Mouse (Mus musculus): ENCODE data around the gene Dync1li1.
"Not testable (repeated sequence)": the region's sequence is repeated elsewhere in the genome, so short reads cannot be mapped to it uniquely, and the experiment has no call there.

The Dync1li1 gene

DNA sequence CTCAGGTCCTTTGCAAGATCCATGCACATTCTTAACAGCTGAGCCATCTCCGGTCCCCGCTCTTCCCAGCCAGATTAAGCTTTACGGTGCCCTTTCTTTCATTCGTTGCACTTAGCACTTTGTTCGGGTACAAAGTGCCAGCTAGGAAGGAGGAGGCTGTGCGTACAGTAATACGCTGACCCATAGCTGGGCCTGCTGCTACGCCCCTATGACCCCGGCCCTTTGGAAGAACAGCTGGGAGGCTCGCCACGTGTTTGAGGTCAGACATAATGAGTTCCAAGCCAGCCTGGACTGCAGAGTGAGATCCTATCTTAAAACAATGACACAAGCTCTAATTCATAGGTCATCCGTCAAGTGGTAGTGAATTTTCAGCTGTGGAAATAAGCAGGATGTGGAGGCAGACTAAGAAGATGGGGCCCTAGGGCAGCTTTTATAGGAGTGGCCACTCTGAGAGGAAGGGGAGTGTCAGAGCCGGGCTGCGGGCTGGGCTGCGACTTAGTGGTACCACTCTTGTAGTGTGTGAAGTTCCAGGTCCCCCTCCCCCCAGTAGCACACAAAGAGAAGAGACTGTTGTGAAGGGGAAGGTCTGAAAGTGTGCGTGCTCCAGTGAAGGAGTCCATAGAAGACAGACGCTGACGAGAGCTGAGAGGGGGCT is 28.2 kb downstream of the Dync1li1 start:
- no peak for DNase-seq (ENCODE audit: extremely low read depth, low read depth, low spot score)

DNA sequence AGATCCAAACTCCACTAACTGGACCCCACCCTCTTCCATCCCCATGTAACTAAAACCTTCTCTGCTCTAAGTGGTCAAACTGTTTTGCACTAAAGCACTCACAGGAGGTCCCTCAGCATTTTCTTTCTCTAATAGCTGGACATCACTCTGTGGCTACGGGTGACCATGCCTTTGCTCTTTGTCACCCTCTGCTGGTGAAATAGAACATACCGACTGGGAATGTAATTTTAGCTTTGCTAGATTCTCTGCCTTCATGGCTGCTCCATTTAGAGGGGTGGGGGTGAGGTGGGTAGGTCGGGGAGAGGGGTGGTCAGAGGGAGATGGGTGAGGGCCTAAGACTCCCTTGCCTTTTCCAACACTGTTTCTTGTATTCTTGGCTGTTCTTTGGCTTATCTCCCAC is 38.7 kb downstream of the Dync1li1 start:
- no peak for DNase-seq (ENCODE audit: extremely low read depth, low read depth, low spot score)

DNA sequence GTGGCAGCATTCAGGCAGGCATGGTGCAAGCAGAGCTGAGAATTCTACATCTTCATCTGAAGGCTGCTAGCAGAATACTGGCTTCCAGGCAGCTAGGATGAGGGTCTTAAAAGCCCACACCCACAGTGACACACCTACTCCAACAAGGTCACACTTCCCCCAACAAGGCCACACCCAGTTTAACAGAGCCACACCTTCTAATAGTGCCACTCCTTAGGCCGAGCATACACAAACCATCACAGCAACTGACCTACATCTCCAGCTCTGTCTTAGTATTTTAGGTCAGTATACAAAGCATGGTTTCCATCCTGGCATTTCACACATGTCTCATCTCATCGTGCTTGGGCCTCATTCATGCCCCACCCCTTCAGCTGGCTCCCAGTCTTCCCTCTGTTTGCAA is 39.8 kb downstream of the Dync1li1 start:
- DNase-seq (ENCODE audit: extremely low read depth, low read depth, low spot score) = not testable (repeated sequence)

DNA sequence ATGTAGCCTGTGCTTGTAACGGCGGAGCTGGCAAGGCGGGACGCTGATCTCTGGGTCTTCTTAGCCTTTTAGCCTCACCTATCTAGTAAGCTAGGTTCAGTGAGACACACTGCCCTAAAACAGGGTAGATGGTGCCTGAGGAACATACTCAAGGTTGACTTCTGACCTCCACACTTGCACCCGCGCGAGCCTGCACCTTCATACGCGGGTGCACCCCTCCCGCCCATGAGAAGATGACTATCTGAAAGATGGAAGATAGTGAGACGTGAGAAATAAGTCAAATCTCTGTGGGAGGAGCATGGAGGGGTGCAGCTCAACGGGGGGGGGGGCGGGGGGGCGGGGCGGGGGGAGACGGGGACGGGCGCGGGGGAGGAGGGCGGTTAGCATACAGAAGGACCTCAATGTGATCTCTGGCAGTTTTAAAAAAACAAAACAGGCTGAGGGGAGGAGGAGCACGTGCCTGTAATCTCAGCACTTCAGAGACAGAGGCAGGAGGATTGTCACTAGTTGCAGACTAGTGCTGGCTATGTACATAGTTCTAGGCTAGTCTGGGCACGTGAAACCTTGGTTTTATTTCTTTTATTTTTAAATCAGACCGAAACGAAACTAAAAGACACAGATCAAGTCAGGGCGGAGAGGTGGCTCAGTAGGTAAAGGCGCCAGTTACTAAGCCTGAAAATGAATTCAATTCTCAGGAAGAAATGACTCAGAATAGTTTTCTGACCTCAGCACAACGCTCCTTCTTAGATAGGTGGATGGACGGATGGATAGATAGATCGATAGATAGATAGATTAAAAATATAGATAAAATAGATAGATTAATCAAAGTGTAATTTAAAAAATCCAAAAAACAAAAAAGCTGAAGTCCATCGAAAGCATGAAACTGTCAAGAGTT is 41.6 kb downstream of the Dync1li1 start:
- no peak for DNase-seq (ENCODE audit: extremely low read depth, low read depth, low spot score)

DNA sequence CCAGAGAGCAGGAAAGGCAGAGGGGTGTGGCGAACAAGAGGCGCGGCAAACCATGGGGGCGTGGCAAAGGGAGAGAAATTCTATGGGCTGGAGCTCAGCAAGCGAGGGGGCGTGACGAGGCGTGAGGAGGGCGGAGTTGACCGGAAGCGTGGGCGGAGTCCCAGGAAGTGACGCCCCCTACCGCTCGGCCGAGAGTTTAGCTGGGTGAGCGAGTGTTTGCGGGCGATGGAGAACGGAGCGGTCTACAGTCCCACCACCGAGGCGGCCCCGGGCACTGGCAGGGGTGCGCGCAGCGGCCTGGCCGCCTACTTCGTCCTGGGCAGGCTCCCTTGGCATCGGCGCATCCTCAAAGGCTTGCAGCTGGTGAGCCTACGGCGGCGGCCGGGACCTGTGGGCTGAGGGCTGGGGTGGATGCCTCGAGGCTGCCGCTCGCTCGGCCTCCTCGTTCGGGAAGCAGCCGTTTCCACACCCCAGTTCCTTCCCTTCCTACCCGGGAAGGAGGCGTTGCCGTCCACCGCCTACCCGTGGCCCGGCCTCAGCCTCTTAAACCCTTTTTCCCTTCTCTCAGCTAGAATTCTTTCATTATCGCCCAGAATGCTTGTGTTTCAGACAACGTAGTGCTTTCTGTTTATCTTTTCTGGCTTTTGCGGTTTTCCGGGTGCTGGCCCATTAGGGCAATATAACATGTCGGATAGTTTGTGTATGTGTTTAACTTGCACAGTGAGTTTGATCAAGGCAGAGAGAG is 42.6 kb downstream of the Dync1li1 start, which contains the start of gene Cmtm6:
Cmtm6 (plus strand) TSS at position 106 of the 745 bp plus-strand sequence.
- peak; percentile 52 for DNase-seq (ENCODE audit: extremely low read depth, low read depth, low spot score)

DNA sequence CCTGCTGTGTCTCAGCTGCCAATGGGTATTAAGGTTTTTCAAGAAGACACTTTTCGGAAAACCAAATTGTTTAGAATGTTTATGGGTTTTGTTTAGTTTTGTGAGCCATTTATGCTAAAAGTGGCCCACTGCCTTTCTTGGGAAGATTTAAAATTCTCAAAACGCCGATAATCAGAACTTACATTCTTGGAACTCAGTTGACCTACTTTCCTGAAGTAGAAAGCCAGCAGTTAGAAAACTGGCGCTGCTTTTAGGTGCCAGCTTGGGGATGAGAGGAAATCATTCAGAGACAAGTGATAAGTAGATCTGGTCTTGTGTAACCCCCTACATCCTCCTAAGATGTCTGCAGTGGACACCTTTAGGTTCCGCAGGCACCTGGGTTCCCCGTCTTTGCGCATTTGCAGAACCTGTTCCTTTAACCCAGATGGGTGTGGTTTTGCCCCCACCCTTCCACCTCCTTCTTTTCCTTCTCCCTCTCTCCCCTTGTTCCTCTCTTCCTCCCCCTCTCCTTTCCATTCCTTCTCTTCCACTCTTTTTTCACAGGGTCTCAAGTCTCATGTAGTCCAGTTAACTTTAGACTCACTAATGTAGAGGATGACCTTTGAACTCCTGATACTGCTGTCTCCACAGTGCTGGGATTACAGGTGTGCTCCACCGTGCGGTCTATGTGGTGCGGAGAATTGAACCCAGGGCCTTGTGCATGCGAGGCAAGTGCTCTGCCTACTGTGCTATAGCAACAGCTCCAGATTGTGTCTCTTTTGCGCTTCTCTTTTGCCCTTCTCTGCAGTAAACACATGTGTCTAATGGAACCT is 43.5 kb downstream of the Dync1li1 start:
- no peak for DNase-seq (ENCODE audit: extremely low read depth, low read depth, low spot score)

- DNase-seq (ENCODE audit: extremely low read depth, low read depth, low spot score) = no peak
Observed at GRCm38 (mm10) chr9:114733238-114733637, 44.6 kb downstream of the Dync1li1 start.

GRCm38 (mm10) chr9:114736442-114736841 is 47.9 kb downstream of the Dync1li1 start:
- no peak for DNase-seq (ENCODE audit: extremely low read depth, low read depth, low spot score)

DNA sequence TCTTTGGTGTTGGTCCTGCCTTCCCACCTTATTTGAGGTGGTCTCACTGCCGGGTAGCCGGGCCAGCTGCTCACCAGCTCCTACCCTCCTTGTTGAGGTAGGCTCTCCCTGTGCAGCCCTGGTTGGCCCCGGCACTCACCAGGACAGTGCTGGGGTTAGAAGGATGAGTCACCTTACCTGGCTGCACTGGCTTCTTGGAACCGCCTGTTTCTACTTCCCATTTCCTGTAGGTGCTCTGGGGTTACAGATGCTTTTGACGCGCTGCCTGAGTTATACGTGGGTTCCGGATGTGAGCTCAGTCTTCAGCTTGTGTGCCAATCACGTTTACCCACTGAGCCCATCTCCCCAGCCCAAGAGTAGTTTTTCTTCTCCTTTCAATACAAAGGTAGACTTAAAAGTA is 51.7 kb downstream of the Dync1li1 start:
- DNase-seq (ENCODE audit: extremely low read depth, low read depth, low spot score) = no peak

DNA sequence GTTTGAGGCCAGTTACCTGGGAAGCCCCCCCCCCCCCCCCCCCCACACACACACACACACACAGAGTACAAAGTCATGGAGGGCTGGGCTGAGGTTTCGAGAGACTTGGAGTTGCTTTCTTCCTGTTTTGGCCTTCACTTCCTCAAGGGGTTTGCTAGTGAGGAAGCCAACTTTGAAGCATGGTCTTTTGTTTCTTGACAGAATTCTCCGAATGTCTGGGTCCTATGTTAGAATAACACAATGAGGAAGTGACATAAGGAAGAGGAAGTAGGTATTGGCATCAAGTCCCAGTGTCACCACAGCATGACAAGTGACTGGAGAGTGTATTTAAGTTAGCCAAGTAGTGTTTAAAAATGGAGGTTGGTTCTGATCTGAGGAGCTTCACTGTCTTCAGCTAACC is 54.1 kb downstream of the Dync1li1 start:
- DNase-seq (ENCODE audit: extremely low read depth, low read depth, low spot score) = no peak

DNA sequence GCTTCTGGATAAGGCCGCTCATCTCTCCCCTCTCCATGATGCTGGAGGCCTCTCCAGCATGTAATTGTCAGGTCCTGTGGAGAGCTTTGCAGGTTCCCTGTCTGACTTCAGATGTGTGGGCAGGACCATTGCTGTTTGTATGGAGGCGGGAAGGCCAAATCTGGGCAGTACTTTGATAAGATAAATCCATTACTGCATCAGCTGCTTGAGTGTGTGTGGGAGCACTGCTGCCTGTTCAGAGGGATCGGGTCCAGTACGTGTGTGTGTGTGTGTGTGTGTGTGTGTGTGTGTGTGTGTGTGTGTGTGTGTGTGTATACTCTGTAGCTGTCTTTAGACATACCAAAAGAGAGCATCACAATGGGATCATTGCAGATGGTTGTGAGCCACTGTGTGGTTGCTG is 56.6 kb downstream of the Dync1li1 start:
- no peak for DNase-seq (ENCODE audit: extremely low read depth, low read depth, low spot score)

DNA sequence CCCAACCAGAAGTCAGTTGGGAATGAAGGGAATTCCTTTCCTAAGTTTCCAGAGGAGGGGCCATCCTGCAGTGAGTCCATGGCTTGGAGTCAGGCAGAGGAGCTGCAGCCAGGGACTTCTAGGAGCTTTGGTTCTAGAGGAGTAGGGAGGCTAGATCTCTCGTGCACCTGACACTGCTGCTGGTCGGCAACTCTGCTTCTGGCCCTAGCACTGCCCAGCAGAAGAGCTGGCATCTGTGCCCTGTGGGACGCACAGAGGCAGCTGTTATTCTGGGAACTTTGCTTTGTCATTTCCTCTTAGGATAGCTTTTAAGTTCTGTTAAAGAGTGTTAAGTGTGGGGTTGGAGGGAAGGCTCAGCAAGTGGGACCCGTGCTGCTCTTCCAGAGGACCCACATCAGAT is 57.1 kb downstream of the Dync1li1 start:
- DNase-seq (ENCODE audit: extremely low read depth, low read depth, low spot score) = no peak

GRCm38 (mm10) chr9:114747012-114747411 is 58.4 kb downstream of the Dync1li1 start:
- peak; percentile 76 for DNase-seq (ENCODE audit: extremely low read depth, low read depth, low spot score)

- no peak for DNase-seq (ENCODE audit: extremely low read depth, low read depth, low spot score)
Observed at GRCm38 (mm10) chr9:114747466-114747865, 58.9 kb downstream of the Dync1li1 start.

- no peak for DNase-seq (ENCODE audit: extremely low read depth, low read depth, low spot score)
Observed at GRCm38 (mm10) chr9:114751582-114751981, 63.0 kb downstream of the Dync1li1 start.

- DNase-seq (ENCODE audit: extremely low read depth, low read depth, low spot score) = no peak
Observed at GRCm38 (mm10) chr9:114752311-114752710, 63.7 kb downstream of the Dync1li1 start.

DNA sequence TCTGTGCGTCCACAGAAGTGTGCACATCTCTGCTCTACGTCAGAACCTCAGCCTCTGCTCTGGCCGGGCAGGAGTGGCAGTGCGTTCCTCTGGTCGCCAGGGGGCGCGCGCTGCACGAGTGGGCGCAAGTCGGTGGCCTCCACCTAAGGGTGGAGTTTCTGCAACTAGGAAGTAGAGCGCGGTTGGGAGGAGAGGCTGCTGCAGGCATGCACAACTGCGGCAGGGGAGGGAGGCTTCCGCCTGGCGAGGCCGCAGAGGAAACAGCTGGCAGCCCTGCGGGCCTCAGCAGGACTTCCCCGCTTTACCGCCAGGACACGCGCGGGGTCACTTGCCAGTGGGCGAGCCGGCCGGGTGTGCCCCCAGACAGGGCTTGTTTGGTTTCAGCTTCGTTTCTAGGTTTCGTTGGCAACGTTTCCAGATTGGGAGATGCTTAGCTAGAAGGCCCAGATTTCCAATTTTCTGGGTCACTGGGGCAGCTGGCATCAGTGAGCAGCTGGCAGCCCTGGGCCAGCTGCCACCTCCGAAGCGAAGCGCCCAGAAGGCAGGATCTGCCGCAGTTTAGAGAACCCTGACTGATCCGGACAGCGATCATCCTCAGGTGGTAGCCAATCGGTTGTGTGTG is 64.4 kb downstream of the Dync1li1 start:
- no peak for DNase-seq (ENCODE audit: extremely low read depth, low read depth, low spot score)

- DNase-seq (ENCODE audit: extremely low read depth, low read depth, low spot score) = no peak
Observed at GRCm38 (mm10) chr9:114758272-114758671, 69.7 kb downstream of the Dync1li1 start.

- no peak for DNase-seq (ENCODE audit: extremely low read depth, low read depth, low spot score)
Observed at GRCm38 (mm10) chr9:114758801-114759200, 70.2 kb downstream of the Dync1li1 start.

- no peak for DNase-seq (ENCODE audit: extremely low read depth, low read depth, low spot score)
Observed at GRCm38 (mm10) chr9:114759886-114760285, 71.3 kb downstream of the Dync1li1 start.

Measured in fat pad, adult 2 months (tissue).